Mouse (Mus musculus): ENCODE results near the gene Adm.

DNA sequence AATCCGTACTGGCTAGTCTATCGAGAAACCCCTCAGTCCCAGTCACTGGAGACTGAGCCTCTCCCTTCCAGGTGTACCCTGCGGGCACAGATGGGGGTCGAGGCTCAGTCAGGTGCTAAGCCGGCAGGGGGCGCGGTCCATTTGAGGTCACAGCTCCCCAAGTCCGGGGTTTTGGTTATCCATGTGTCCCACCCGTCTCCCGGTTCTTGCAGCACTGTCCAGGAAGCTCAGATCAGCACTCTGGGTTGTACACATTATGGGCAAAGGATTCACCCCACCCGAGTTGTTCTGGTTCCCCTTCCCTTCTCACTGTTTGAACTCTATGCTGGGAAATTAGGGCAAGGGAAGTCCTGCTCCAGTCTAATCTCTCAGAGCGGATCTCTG is 370 bp upstream of the Adm start:
- TF ChIP-seq GATA1 (IDR thresholded peaks at IDR 0.05; ENCODE audit: low read length) (no peak), TAL1 (IDR thresholded peaks at IDR 0.05; ENCODE audit: low read length) (no peak)

Measured in erythroblast, embryonic 14.5 days (primary cell).